Mouse (Mus musculus): ENCODE data around the gene Fibcd1. TPM values are rescaled to one million over a fixed set of nuclear protein-coding genes. Genes with fewer than 3 reads are reported as not detected.
A peak's percentile ranks its signal among the peaks of the same experiment; 100 is the strongest.

Fibcd1 gene
- polyA plus RNA-seq, 1 experiment: 4.9 TPM

- H3K4me1 ChIP-seq (ENCODE audit: control insufficient read depth, insufficient read depth, low read length): no peaks in the 10 kb centered on the region
- no peak overlapping the region for H3K4me3 ChIP-seq (ENCODE audit: insufficient read depth, low read length)
- peak; percentile 85 for TF ChIP-seq CTCF (IDR thresholded peaks at IDR 0.05; ENCODE audit: extremely low read depth, insufficient read depth, low read length)
- no peak for TF ChIP-seq POLR2A (IDR thresholded peaks at IDR 0.05; ENCODE audit: extremely low read depth, insufficient read depth, low read length)
- H3K27ac ChIP-seq (ENCODE audit: insufficient read depth, low read length): no peak overlapping the region
These were observed 58.8 kb downstream of the Fibcd1 start for GRCm38 (mm10) chr2:31787029-31787428.

GRCm38 (mm10) chr2:31785074-31785473 lies 60.7 kb downstream of the Fibcd1 start:
- no peak overlapping the region for H3K27ac ChIP-seq (ENCODE audit: insufficient read depth, low read length)
- TF ChIP-seq POLR2A (IDR thresholded peaks at IDR 0.05; ENCODE audit: extremely low read depth, insufficient read depth, low read length) (no peak), CTCF (IDR thresholded peaks at IDR 0.05; ENCODE audit: extremely low read depth, insufficient read depth, low read length) (peak; percentile 97)
- no peak overlapping the region for H3K4me3 ChIP-seq (ENCODE audit: insufficient read depth, low read length)
- no peaks in the 10 kb centered on the region for H3K4me1 ChIP-seq (ENCODE audit: control insufficient read depth, insufficient read depth, low read length)

DNA sequence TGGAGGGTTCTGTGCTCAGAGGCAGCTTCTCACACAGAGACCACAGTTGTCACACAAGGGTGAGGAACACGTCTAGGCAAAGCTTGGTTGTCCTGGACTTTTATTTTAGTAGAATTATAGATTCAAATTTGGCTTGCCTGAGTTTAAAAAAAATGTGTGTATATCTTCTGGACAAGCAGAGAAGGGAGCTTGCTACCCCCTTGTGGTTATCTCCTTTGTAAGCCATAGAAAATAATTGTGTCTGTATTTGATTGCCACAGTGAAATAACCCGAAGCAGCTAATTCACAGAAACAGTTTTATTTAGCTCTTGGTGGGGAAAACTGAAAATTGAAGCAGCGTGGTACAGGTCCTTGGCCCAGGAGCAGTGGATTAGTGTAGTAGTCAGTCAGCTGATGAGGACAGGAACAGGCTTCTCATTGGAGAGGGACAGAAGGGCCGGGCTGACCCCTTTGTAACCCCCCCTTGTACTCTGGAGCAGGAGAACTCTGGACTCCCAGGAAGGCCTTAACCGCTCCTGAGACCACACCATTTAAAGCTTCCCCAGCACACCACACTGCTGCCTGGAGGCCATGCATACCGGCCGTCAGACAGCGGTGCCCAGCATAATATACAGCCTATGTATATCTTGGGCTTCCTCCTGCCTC lies 62.7 kb downstream of the Fibcd1 start:
- Histone ChIP-seq H3K27ac (ENCODE audit: insufficient read depth, low read length) (no peak overlapping the region), H3K4me3 (ENCODE audit: insufficient read depth, low read length) (no peak overlapping the region), H3K4me1 (ENCODE audit: control insufficient read depth, insufficient read depth, low read length) (no peaks in the 10 kb centered on the region)
- TF ChIP-seq CTCF (IDR thresholded peaks at IDR 0.05; ENCODE audit: extremely low read depth, insufficient read depth, low read length) (no peak), POLR2A (IDR thresholded peaks at IDR 0.05; ENCODE audit: extremely low read depth, insufficient read depth, low read length) (no peak)

DNA sequence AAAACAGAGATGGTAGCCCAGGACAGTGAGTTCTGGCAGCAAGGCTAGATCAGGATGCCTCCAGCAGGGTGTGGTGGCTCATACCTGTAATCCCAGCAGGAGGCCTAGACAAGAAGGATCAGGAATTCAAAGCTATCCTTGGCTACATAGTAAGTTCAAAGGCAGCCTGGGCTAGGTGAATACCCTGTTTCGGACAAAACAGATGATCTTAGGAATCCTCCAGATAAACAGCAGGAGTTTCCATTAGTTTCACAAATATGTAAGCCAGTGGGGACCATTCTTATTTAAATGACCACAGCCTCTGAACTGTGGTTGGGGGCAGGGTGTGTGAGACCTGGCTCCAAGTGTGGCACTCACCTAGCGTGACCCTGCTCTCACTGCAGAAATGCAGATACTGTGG lies 66.5 kb downstream of the Fibcd1 start:
- no peak for TF ChIP-seq POLR2A (IDR thresholded peaks at IDR 0.05; ENCODE audit: extremely low read depth, insufficient read depth, low read length)
- TF ChIP-seq CTCF (IDR thresholded peaks at IDR 0.05; ENCODE audit: extremely low read depth, insufficient read depth, low read length): no peak
- Histone ChIP-seq H3K4me1 (ENCODE audit: control insufficient read depth, insufficient read depth, low read length) (no peaks in the 10 kb centered on the region), H3K4me3 (ENCODE audit: insufficient read depth, low read length) (no peak overlapping the region), H3K27ac (ENCODE audit: insufficient read depth, low read length) (no peak overlapping the region)

- Histone ChIP-seq H3K27ac (ENCODE audit: insufficient read depth, low read length) (no peak overlapping the region), H3K4me1 (ENCODE audit: control insufficient read depth, insufficient read depth, low read length) (no peaks in the 10 kb centered on the region), H3K4me3 (ENCODE audit: insufficient read depth, low read length) (no peak overlapping the region)
- no peak for TF ChIP-seq CTCF (IDR thresholded peaks at IDR 0.05; ENCODE audit: extremely low read depth, insufficient read depth, low read length)
- no peak for TF ChIP-seq POLR2A (IDR thresholded peaks at IDR 0.05; ENCODE audit: extremely low read depth, insufficient read depth, low read length)
These were observed 69.3 kb downstream of the Fibcd1 start for GRCm38 (mm10) chr2:31776479-31776878.

- Histone ChIP-seq H3K4me3 (ENCODE audit: insufficient read depth, low read length) (no peak overlapping the region), H3K4me1 (ENCODE audit: control insufficient read depth, insufficient read depth, low read length) (peaks cover 7% of the 10 kb centered on the region), H3K27ac (ENCODE audit: insufficient read depth, low read length) (peak overlapping the region; percentile 36)
- TF ChIP-seq CTCF (IDR thresholded peaks at IDR 0.05; ENCODE audit: extremely low read depth, insufficient read depth, low read length) (no peak), POLR2A (IDR thresholded peaks at IDR 0.05; ENCODE audit: extremely low read depth, insufficient read depth, low read length) (no peak)
These were observed 74.9 kb downstream of the Fibcd1 start for GRCm38 (mm10) chr2:31770781-31771441.

DNA sequence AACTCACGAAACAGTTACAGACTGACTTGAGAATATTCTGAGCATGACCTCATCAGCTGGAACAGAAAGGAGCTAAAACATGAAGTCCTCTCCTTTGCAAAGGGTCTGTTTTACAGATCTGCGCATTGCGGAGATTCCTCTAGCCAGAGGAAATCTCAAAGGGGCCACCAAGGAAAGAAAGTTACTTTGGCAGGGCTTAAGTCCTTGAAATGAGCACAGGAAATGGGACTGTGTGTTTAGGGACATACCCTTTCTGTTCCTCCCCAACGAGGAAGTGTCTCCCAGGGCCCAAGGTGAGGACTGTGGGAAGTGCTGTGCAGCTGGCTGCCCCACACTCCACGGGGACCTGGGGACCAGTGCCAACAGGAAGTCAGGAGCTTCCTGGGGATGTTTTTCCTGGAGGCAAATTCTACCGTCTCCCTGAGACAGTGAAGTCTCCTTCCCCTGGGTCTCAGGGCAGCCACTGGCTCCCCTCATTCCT lies 76.1 kb downstream of the Fibcd1 start:
- Histone ChIP-seq H3K4me3 (ENCODE audit: insufficient read depth, low read length) (no peak overlapping the region), H3K4me1 (ENCODE audit: control insufficient read depth, insufficient read depth, low read length) (peaks cover 7% of the 10 kb centered on the region), H3K27ac (ENCODE audit: insufficient read depth, low read length) (peak overlapping the region; percentile 28)
- TF ChIP-seq POLR2A (IDR thresholded peaks at IDR 0.05; ENCODE audit: extremely low read depth, insufficient read depth, low read length) (no peak), CTCF (IDR thresholded peaks at IDR 0.05; ENCODE audit: extremely low read depth, insufficient read depth, low read length) (no peak)

DNA sequence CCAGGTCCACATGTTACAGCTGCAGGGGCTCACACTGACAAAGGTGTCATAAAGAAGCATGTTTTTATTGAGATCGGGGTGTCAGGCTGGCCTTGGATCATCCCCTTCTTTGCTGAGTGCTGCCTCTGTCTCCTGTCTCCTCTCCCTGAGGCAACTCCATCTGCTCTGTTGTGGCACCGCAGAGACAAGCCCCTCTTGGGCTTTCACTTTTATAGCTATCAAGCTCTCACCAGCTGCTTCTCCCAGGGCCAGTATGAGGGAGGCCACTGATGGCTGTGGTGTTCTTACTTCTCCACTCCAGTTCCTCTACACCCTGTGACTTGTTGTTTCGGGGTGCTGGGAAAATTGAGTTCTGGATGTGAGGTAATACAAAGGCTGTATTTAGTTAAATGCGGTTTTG lies 76.7 kb downstream of the Fibcd1 start:
- Histone ChIP-seq H3K27ac (ENCODE audit: insufficient read depth, low read length) (peak overlapping the region; percentile 58; the same call in 1 of the 2 replicates), H3K4me1 (ENCODE audit: control insufficient read depth, insufficient read depth, low read length) (peaks cover 7% of the 10 kb centered on the region), H3K4me3 (ENCODE audit: insufficient read depth, low read length) (no peak overlapping the region)
- TF ChIP-seq POLR2A (IDR thresholded peaks at IDR 0.05; ENCODE audit: extremely low read depth, insufficient read depth, low read length): no peak
- TF ChIP-seq CTCF (IDR thresholded peaks at IDR 0.05; ENCODE audit: extremely low read depth, insufficient read depth, low read length): no peak

DNA sequence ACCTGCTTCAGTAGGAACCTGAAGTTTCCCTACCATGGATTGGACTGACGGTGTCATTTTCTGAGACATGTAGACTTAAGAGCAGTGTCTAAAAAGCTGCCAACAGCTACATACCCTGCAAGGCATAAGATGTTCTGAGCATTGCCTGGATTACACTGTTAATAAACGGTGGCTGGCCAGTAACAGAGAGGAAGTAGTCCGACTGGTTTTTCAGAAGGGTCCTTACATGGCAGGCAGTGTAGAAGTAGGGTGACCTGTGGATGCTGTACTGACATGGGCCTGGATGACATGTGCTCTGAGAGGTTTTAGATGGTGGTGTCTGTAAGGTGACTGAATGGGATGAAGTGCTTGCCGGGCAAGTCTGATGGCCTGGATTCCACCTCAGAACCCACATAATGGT lies 78.0 kb downstream of the Fibcd1 start:
- no peak for TF ChIP-seq POLR2A (IDR thresholded peaks at IDR 0.05; ENCODE audit: extremely low read depth, insufficient read depth, low read length)
- no peak for TF ChIP-seq CTCF (IDR thresholded peaks at IDR 0.05; ENCODE audit: extremely low read depth, insufficient read depth, low read length)
- Histone ChIP-seq H3K4me1 (ENCODE audit: control insufficient read depth, insufficient read depth, low read length) (peaks cover 7% of the 10 kb centered on the region), H3K4me3 (ENCODE audit: insufficient read depth, low read length) (no peak overlapping the region), H3K27ac (ENCODE audit: insufficient read depth, low read length) (no peak overlapping the region; the same call in 1 of the 2 replicates)

DNA sequence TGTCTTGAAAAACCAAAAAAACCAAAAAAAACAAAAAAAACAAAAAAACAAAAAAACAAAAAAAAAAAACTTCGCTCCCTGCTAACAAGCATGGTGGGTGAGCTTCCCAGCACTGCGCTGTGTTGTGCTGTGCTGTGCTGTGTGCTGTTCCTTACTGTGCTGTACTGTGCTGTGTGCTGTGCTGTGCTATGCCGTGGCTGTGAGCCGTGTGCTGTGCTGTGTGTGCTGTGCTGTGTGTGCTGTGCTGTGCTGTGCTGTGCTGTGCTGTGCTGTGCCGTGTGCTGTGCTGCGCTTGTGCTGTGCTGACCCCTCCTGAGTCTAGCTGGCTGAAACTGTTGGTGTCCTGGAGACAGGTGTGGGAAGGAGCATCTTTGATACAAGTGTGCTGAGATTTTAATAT lies 78.7 kb downstream of the Fibcd1 start:
- H3K4me3 ChIP-seq (ENCODE audit: insufficient read depth, low read length): no peak overlapping the region
- TF ChIP-seq POLR2A (IDR thresholded peaks at IDR 0.05; ENCODE audit: extremely low read depth, insufficient read depth, low read length) (no peak), CTCF (IDR thresholded peaks at IDR 0.05; ENCODE audit: extremely low read depth, insufficient read depth, low read length) (no peak)
- H3K27ac ChIP-seq (ENCODE audit: insufficient read depth, low read length): no peak overlapping the region
- H3K4me1 ChIP-seq (ENCODE audit: control insufficient read depth, insufficient read depth, low read length): peaks cover 7% of the 10 kb centered on the region

Other genes starting within 250 kb of the Fibcd1 start
- 0.17 TPM in 2 replicates for gene Prdm12, start 206.0 kb downstream of the Fibcd1 start, polyA plus RNA-seq (2012; rRNA removed)
- 24.4 and 27.3 TPM in 2 replicates for gene Exosc2, start 175.3 kb downstream of the Fibcd1 start, polyA plus RNA-seq (2012; rRNA removed)
- gene Abl1, start 157.6 kb downstream of the Fibcd1 start, polyA plus RNA-seq (2012; rRNA removed): 38.4 and 39.9 TPM in 2 replicates
- not detected in 2 replicates for gene Qrfp, start 35.4 kb downstream of the Fibcd1 start, polyA plus RNA-seq (2012; rRNA removed)
- gene Lamc3, start 41.3 kb upstream of the Fibcd1 start, polyA plus RNA-seq (2012; rRNA removed): 3.9 and 4.3 TPM in 2 replicates
- 7.5 and 10.1 TPM in 2 replicates for gene Aif1l, start 104.1 kb upstream of the Fibcd1 start, polyA plus RNA-seq (2012; rRNA removed)
- gene Nup214, start 128.4 kb upstream of the Fibcd1 start, polyA plus RNA-seq (2012; rRNA removed): 34.1 and 41.9 TPM in 2 replicates
- 3.2 and 3.7 TPM in 2 replicates for gene Fam78a, start 238.9 kb upstream of the Fibcd1 start, polyA plus RNA-seq (2012; rRNA removed)
- 34.5 and 36.4 TPM in 2 replicates for gene Plpp7, start 249.5 kb upstream of the Fibcd1 start, polyA plus RNA-seq (2012; rRNA removed)